Mouse (Mus musculus): ENCODE measurements around the gene Frmd7. TPM values are rescaled to one million over a fixed set of nuclear protein-coding genes. Genes with fewer than 3 reads are reported as not detected.

Frmd7 gene
- polyA plus RNA-seq, 1 experiment: not detected

- no peaks in the 10 kb centered on the region for H3K36me3 ChIP-seq (ENCODE audit: control insufficient read depth, insufficient read depth, low read length, poor library complexity, severe bottlenecking)
- no peaks in the 10 kb centered on the region for H3K4me1 ChIP-seq (ENCODE audit: control insufficient read depth, insufficient read depth, low read length)
- no peak for TF ChIP-seq CTCF (IDR thresholded peaks at IDR 0.05; ENCODE audit: low read depth, low read length)
- TF ChIP-seq POLR2A (IDR thresholded peaks at IDR 0.05; ENCODE audit: insufficient read depth, low read length): no peak
- H3K9me3 ChIP-seq (replicated peaks; ENCODE audit: control insufficient read depth, insufficient read depth, low read length, poor library complexity, severe bottlenecking): no peaks in the 10 kb centered on the region
- H3K27ac ChIP-seq (ENCODE audit: insufficient read depth, low read length): no peak overlapping the region
- no peak overlapping the region for H3K4me3 ChIP-seq (ENCODE audit: low read depth, low read length)
- H3K27me3 ChIP-seq (ENCODE audit: control insufficient read depth, insufficient read depth, low read length, poor library complexity, severe bottlenecking): no peaks in the 10 kb centered on the region
- H3K9ac ChIP-seq (ENCODE audit: low read depth, poor library complexity, severe bottlenecking): no peak overlapping the region
Measured at GRCm38 (mm10) chrX:50937117-50937516, 5.4 kb downstream of the Frmd7 start.

DNA sequence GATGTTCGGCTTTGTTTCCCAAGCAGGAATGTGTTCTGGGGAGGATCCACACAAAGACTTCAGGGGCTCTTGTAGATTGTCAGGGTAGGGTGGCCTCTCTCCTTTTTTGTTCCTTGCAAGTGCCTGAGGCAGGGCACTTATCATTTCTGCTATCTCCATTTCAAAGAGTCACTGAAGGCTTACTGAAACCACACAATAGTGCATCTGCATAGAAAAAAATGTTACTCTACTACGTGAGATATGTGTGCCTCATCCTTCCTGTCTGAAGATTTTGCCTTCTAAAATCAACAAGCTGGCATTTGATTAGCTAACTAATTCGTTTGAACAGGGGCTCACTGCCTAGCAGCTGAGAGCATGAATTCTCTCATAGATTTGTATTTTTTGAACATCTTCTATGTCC, 12.2 kb downstream of the Frmd7 start:
- no peak for TF ChIP-seq POLR2A (IDR thresholded peaks at IDR 0.05; ENCODE audit: insufficient read depth, low read length)
- no peak for TF ChIP-seq EP300 (IDR thresholded peaks at IDR 0.05; ENCODE audit: insufficient read depth, low read depth, low read length)
- no peak for TF ChIP-seq CTCF (IDR thresholded peaks at IDR 0.05; ENCODE audit: low read depth, low read length)
- Histone ChIP-seq H3K9ac (ENCODE audit: low read depth, poor library complexity, severe bottlenecking) (no peak overlapping the region), H3K36me3 (ENCODE audit: control insufficient read depth, insufficient read depth, low read length, poor library complexity, severe bottlenecking) (no peaks in the 10 kb centered on the region), H3K4me1 (ENCODE audit: control insufficient read depth, insufficient read depth, low read length) (no peaks in the 10 kb centered on the region), H3K27ac (ENCODE audit: insufficient read depth, low read length) (no peak overlapping the region), H3K27me3 (ENCODE audit: control insufficient read depth, insufficient read depth, low read length, poor library complexity, severe bottlenecking) (no peaks in the 10 kb centered on the region), H3K4me3 (ENCODE audit: low read depth, low read length) (no peak overlapping the region), H3K9me3 (replicated peaks; ENCODE audit: control insufficient read depth, insufficient read depth, low read length, poor library complexity, severe bottlenecking) (no peaks in the 10 kb centered on the region)

DNA sequence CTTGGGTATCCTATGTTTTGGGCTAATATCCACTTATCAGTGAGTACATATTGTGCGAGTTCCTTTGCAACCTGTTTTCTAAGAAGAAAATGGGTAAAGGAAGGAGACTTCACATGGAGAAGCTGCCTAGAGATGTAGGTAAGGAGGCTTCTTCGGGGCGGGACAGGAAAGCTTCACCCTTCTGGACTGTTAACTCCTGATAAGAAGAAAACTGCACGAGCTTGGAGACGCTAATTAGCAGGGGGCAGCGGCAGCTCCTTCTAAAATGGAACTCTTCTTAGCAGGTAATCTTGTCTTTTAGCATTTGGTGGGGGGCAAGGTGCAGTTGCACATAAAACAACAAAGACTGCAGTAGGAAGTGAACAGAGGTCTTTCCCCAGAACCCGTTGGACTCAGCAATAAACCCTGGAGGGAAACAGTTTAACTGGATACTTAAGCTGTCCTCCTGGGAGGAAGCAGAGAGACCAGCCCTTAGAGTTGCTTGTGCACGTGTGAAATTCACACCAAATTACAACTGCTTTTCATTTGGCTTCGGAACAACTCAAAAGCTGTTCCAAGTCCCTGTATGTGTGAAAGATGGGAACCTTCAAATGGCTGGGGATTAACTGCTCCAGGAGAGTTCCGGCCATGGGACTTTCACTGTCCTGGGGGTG, 15.5 kb downstream of the Frmd7 start:
- Histone ChIP-seq H3K9me3 (replicated peaks; ENCODE audit: control insufficient read depth, insufficient read depth, low read length, poor library complexity, severe bottlenecking) (no peaks in the 10 kb centered on the region), H3K27ac (ENCODE audit: insufficient read depth, low read length) (no peak overlapping the region), H3K36me3 (ENCODE audit: control insufficient read depth, insufficient read depth, low read length, poor library complexity, severe bottlenecking) (no peaks in the 10 kb centered on the region), H3K27me3 (ENCODE audit: control insufficient read depth, insufficient read depth, low read length, poor library complexity, severe bottlenecking) (no peaks in the 10 kb centered on the region), H3K4me3 (ENCODE audit: low read depth, low read length) (no peak overlapping the region), H3K4me1 (ENCODE audit: control insufficient read depth, insufficient read depth, low read length) (peaks cover 2% of the 10 kb centered on the region), H3K9ac (ENCODE audit: low read depth, poor library complexity, severe bottlenecking) (no peak overlapping the region)
- TF ChIP-seq EP300 (IDR thresholded peaks at IDR 0.05; ENCODE audit: insufficient read depth, low read depth, low read length): no peak
- no peak for TF ChIP-seq CTCF (IDR thresholded peaks at IDR 0.05; ENCODE audit: low read depth, low read length)
- no peak for TF ChIP-seq POLR2A (IDR thresholded peaks at IDR 0.05; ENCODE audit: insufficient read depth, low read length)

DNA sequence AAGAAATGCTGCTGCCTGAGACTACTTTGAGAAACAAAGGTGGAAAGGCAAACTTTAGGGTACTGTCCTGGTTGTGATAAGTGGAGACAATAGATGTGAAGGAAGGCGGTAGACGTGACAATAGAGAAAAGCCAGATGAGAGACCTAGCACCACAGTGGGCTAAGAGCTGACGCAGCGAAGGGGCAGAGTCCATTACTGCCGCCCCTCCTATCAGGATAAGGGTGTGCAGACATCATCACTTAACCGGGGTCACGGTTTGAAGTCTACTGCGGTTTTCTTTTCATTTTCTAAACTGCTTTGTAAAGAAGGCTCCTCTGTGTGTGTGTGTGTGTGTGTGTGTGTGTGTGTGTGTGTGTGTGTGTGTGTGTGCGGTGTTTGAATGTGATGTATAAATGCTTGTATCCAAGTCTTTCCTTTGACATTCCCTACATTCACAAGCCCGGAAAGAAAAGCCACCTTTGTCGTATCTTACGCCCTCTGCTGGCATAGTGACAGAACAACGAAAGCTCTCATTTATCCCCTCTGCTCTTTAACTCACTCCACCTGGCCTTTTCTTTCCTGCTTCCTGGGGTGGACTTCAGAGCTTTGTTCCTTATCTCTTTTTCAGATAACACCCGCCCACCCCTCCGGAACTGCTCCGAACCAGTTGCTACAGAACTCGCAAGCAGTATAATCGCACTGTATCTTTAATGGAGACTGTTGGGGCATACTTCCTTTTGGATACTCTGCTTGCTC, 17.7 kb downstream of the Frmd7 start:
- TF ChIP-seq EP300 (IDR thresholded peaks at IDR 0.05; ENCODE audit: insufficient read depth, low read depth, low read length): no peak
- no peak for TF ChIP-seq POLR2A (IDR thresholded peaks at IDR 0.05; ENCODE audit: insufficient read depth, low read length)
- TF ChIP-seq CTCF (IDR thresholded peaks at IDR 0.05; ENCODE audit: low read depth, low read length): no peak
- H3K4me3 ChIP-seq (ENCODE audit: low read depth, low read length): no peak overlapping the region
- no peak overlapping the region for H3K27ac ChIP-seq (ENCODE audit: insufficient read depth, low read length)
- no peak overlapping the region for H3K9ac ChIP-seq (ENCODE audit: low read depth, poor library complexity, severe bottlenecking)
- no peaks in the 10 kb centered on the region for H3K36me3 ChIP-seq (ENCODE audit: control insufficient read depth, insufficient read depth, low read length, poor library complexity, severe bottlenecking)
- no peaks in the 10 kb centered on the region for H3K9me3 ChIP-seq (replicated peaks; ENCODE audit: control insufficient read depth, insufficient read depth, low read length, poor library complexity, severe bottlenecking)
- peaks cover 2% of the 10 kb centered on the region for H3K4me1 ChIP-seq (ENCODE audit: control insufficient read depth, insufficient read depth, low read length)
- H3K27me3 ChIP-seq (ENCODE audit: control insufficient read depth, insufficient read depth, low read length, poor library complexity, severe bottlenecking): no peaks in the 10 kb centered on the region

GRCm38 (mm10) chrX:50918754-50919153, 23.8 kb downstream of the Frmd7 start:
- no peak for TF ChIP-seq EP300 (IDR thresholded peaks at IDR 0.05; ENCODE audit: insufficient read depth, low read depth, low read length)
- no peak for TF ChIP-seq CTCF (IDR thresholded peaks at IDR 0.05; ENCODE audit: low read depth, low read length)
- no peak for TF ChIP-seq POLR2A (IDR thresholded peaks at IDR 0.05; ENCODE audit: insufficient read depth, low read length)
- H3K9ac ChIP-seq (ENCODE audit: low read depth, poor library complexity, severe bottlenecking): no peak overlapping the region

DNA sequence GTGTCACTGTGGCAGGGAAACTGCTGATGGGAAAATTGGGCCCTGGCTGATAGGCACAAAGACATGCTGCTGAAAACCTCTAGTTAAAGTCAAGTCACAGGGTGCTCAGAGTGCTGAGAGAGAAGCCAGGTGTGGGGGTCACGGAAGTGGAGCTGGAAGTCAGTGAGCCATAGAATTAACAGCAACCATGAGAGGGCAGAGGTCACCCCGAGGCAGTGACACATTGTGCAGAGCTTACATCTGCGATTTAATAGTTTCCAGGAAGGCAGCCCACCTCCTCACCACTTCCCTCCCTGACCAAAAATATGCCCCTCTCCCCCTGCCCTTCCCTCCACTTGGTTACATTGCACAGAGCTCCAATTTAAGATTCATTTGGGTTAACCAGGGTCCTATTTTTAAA, 25.1 kb downstream of the Frmd7 start:
- H3K9ac ChIP-seq (ENCODE audit: low read depth, poor library complexity, severe bottlenecking): no peak overlapping the region

More at GRCm38 (mm10) chrX:50918754-50919153, 23.8 kb downstream of the Frmd7 start:
- no peaks in the 10 kb centered on the region for H3K36me3 ChIP-seq (ENCODE audit: control insufficient read depth, insufficient read depth, low read length, poor library complexity, severe bottlenecking)
- H3K27ac ChIP-seq (ENCODE audit: insufficient read depth, low read length): no peak overlapping the region
- H3K4me1 ChIP-seq (ENCODE audit: control insufficient read depth, insufficient read depth, low read length): no peaks in the 10 kb centered on the region
- H3K4me3 ChIP-seq (ENCODE audit: low read depth, low read length): no peak overlapping the region
- H3K27me3 ChIP-seq (ENCODE audit: control insufficient read depth, insufficient read depth, low read length, poor library complexity, severe bottlenecking): no peaks in the 10 kb centered on the region
- H3K9me3 ChIP-seq (replicated peaks; ENCODE audit: control insufficient read depth, insufficient read depth, low read length, poor library complexity, severe bottlenecking): no peaks in the 10 kb centered on the region

More for the DNA sequence above, 25.1 kb downstream of the Frmd7 start:
- TF ChIP-seq CTCF (IDR thresholded peaks at IDR 0.05; ENCODE audit: low read depth, low read length) (no peak), POLR2A (IDR thresholded peaks at IDR 0.05; ENCODE audit: insufficient read depth, low read length) (no peak), EP300 (IDR thresholded peaks at IDR 0.05; ENCODE audit: insufficient read depth, low read depth, low read length) (no peak)
- H3K36me3 ChIP-seq (ENCODE audit: control insufficient read depth, insufficient read depth, low read length, poor library complexity, severe bottlenecking): no peaks in the 10 kb centered on the region
- no peaks in the 10 kb centered on the region for H3K4me1 ChIP-seq (ENCODE audit: control insufficient read depth, insufficient read depth, low read length)
- no peak overlapping the region for H3K27ac ChIP-seq (ENCODE audit: insufficient read depth, low read length)
- no peaks in the 10 kb centered on the region for H3K9me3 ChIP-seq (replicated peaks; ENCODE audit: control insufficient read depth, insufficient read depth, low read length, poor library complexity, severe bottlenecking)
- H3K4me3 ChIP-seq (ENCODE audit: low read depth, low read length): no peak overlapping the region
- H3K27me3 ChIP-seq (ENCODE audit: control insufficient read depth, insufficient read depth, low read length, poor library complexity, severe bottlenecking): no peaks in the 10 kb centered on the region
